Comparison of ENCODE assay signal across 11 mouse cellular contexts in the genomic region with DNA sequence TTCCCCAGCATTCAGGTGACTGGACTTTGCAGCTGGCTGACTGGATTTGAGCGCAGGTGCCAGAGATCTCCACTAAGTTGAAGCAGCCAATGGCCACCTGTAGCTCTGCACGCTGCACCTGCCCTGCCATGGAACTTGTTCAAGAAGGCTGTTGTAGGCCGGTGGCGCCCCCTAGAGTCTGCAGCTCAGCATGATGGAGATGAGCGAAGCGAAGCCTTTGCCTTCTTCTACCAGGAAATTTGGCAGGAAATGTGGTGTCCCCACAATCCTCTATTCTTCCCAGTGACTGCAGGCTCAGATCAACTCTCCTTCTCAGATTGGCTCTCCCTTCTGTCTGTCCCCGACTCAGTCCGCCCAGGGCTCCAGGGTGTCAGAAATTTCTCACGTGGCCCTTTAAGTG. TPM values are rescaled to one million over a fixed set of nuclear protein-coding genes. Genes with fewer than 3 reads are reported as not detected.
DNase-seq lines count a peak whose midpoint lies in the region; ATAC-seq and TF ChIP-seq lines count a peak whose summit lies in the region.
"Had no signal": no experiment of that assay in that cellular context is flagged by ENCODE, and none has a peak within 500 bp of the region (broad histone marks: within the 10 kb centered on the region; RNA-seq: fewer than 3 reads in every experiment).

No protein-coding gene starts in this region.

- H3K9ac ChIP-seq in forebrain, embryonic 11.5 days (ENCODE audit: low read length), result no peak overlapping the region
- H3K9ac ChIP-seq in forebrain, embryonic 16.5 days (replicated peaks; ENCODE audit: low read depth, low read length), result no peak overlapping the region
- H3K9ac ChIP-seq: embryonic facial prominence, embryonic 13.5 days; liver, embryonic 15.5 days had no signal

- no peak overlapping the region for H3K27ac ChIP-seq in forebrain, embryonic 11.5 days (ENCODE audit: low read depth, low read length)
- no peak overlapping the region for H3K27ac ChIP-seq in forebrain, embryonic 16.5 days (ENCODE audit: low read length)
- no peak overlapping the region for H3K27ac ChIP-seq in thymus, adult 2 months (ENCODE audit: control insufficient read depth, insufficient read depth, low read length)
- H3K27ac ChIP-seq: embryonic facial prominence, embryonic 13.5 days; liver, embryonic 15.5 days had no signal

- H3K27me3 ChIP-seq in forebrain, embryonic 11.5 days (ENCODE audit: control insufficient read depth, insufficient read depth, low read length), result peaks cover 25% of the 10 kb centered on the region
- peaks cover 37% of the 10 kb centered on the region for H3K27me3 ChIP-seq in forebrain, embryonic 16.5 days (replicated peaks; ENCODE audit: control insufficient read depth, insufficient read depth, low read length)
- no peaks in the 10 kb centered on the region for H3K27me3 ChIP-seq in thymus, adult 2 months (ENCODE audit: control insufficient read depth, insufficient read depth, low read length)

- WGBS in forebrain, embryonic 11.5 days, result 16% methylated on average over 9 of the region's 9 CpGs
- 14% methylated on average over 9 of the region's 9 CpGs for WGBS in forebrain, embryonic 16.5 days
- 21% methylated on average over 9 of the region's 9 CpGs for WGBS in thymus, adult 2 months

- intact Hi-C loops in left cerebral cortex, postnatal 4 days (cut with DNase I), result no loop called here

- DNase-seq in forebrain, embryonic 11.5 days (ENCODE audit: low spot score), result peak; percentile 82
- DNase-seq in cerebellum, adult 11-12 months, result peak; percentile 21
- DNase-seq in frontal cortex, postnatal 36 days (ENCODE audit: low spot score in 2 of 2), result peak; percentile 82 to 91
- DNase-seq in left cerebral cortex, postnatal 4 days, result peak; percentile 90
- peak; percentile 89 for DNase-seq in right cerebral cortex, postnatal 14 days
- no peak for DNase-seq in thymus, adult 2 months

- TF ChIP-seq POLR2A in thymus, adult 2 months (IDR thresholded peaks at IDR 0.05; ENCODE audit: control insufficient read depth, extremely low read depth, insufficient read depth, low read length, poor library complexity), result no peak

- no peaks in the 10 kb centered on the region for H3K36me3 ChIP-seq in forebrain, embryonic 11.5 days (ENCODE audit: control insufficient read depth, insufficient read depth, low read length)
- H3K36me3 ChIP-seq in forebrain, embryonic 16.5 days (ENCODE audit: control insufficient read depth, insufficient read depth), result no peaks in the 10 kb centered on the region
- no peaks in the 10 kb centered on the region for H3K36me3 ChIP-seq in thymus, adult 2 months (ENCODE audit: control insufficient read depth, insufficient read depth, low read length)
- H3K36me3 ChIP-seq: embryonic facial prominence, embryonic 13.5 days; liver, embryonic 15.5 days had no signal

- no peaks in the 10 kb centered on the region for H3K4me1 ChIP-seq in forebrain, embryonic 11.5 days (replicated peaks; ENCODE audit: control insufficient read depth, insufficient read depth, low read length)
- peaks cover 28% of the 10 kb centered on the region for H3K4me1 ChIP-seq in forebrain, embryonic 16.5 days (replicated peaks; ENCODE audit: control insufficient read depth, insufficient read depth, low read length)
- no peaks in the 10 kb centered on the region for H3K4me1 ChIP-seq in thymus, adult 2 months (replicated peaks; ENCODE audit: control insufficient read depth, insufficient read depth, low read length)
- H3K4me1 ChIP-seq: liver, embryonic 15.5 days had no signal

- no peak for ATAC-seq in forebrain, embryonic 11.5 days (replicated peaks; ENCODE audit: low FRiP score)
- ATAC-seq in forebrain, embryonic 16.5 days, result no peak
- ATAC-seq in erythroblast, adult 5-6 weeks (replicated peaks; ENCODE audit: low FRiP score, poor library complexity, severe bottlenecking), result no peak

- no peak overlapping the region for H3K4me3 ChIP-seq in forebrain, embryonic 11.5 days (ENCODE audit: low read depth, low read length)
- H3K4me3 ChIP-seq in forebrain, embryonic 16.5 days (replicated peaks; ENCODE audit: low read length), result no peak overlapping the region
- no peak overlapping the region for H3K4me3 ChIP-seq in thymus, adult 2 months (ENCODE audit: control insufficient read depth, insufficient read depth, low read length)
- H3K4me3 ChIP-seq: embryonic facial prominence, embryonic 13.5 days; liver, embryonic 15.5 days had no signal

- no peak for TF ChIP-seq CTCF in thymus, adult 2 months (IDR thresholded peaks at IDR 0.05; ENCODE audit: borderline replicate concordance, control insufficient read depth, extremely low read depth, insufficient read depth, low read length, poor library complexity)

- no peak overlapping the region for H3K4me2 ChIP-seq in forebrain, embryonic 11.5 days (ENCODE audit: low read depth, low read length, severe bottlenecking)
- H3K4me2 ChIP-seq in forebrain, embryonic 16.5 days (ENCODE audit: low read length), result no peak overlapping the region
- H3K4me2 ChIP-seq: embryonic facial prominence, embryonic 13.5 days; liver, embryonic 15.5 days had no signal

- no peaks in the 10 kb centered on the region for H3K9me3 ChIP-seq in forebrain, embryonic 11.5 days (ENCODE audit: control insufficient read depth, low read length)
- no peaks in the 10 kb centered on the region for H3K9me3 ChIP-seq in forebrain, embryonic 16.5 days (ENCODE audit: control insufficient read depth, low read length)
- H3K9me3 ChIP-seq: embryonic facial prominence, embryonic 13.5 days; liver, embryonic 15.5 days had no signal

RNA-seq across cellular contexts. Expression of a gene that starts 4.0 kb away (rescaled TPM):
- 0.56 and 1.1 TPM in 2 replicates for polyA plus RNA-seq in forebrain, embryonic 11.5 days (2014; fragmentation: Nextera tagmentation; extraction: Ambion mirVana)
- 1.0 and 1.7 TPM in 2 replicates for polyA plus RNA-seq in forebrain, embryonic 16.5 days (2015; fragmentation: Nextera tagmentation; extraction: Ambion mirVana)
- total RNA-seq in left cerebral cortex, postnatal 4 days (2021), result 10 to 100 TPM in 1 of 2 experiments, 1 to 10 TPM in 1; 6.3 to 10.0 TPM
- total RNA-seq in erythroblast, adult 5-6 weeks (2015; ENCODE audit: low replicate concordance), result not detected in 2 replicates
- not detected in 2 replicates for total RNA-seq in erythroblast, adult 5-6 weeks (2017; ENCODE audit: low replicate concordance)
- polyA plus RNA-seq in thymus, adult 2 months (2012; rRNA removed), result 0.06 and 0.07 TPM in 2 replicates
- polyA plus RNA-seq: C2C12; liver, embryonic 15.5 days had no signal
